Mouse (Mus musculus): ENCODE measurements around the gene Zfp710. TPM values are rescaled to one million over a fixed set of nuclear protein-coding genes. Genes with fewer than 3 reads are reported as not detected.

Gene Zfp710
- polyA plus RNA-seq, 1 experiment from 2014 or later = 11.8 TPM

DNA sequence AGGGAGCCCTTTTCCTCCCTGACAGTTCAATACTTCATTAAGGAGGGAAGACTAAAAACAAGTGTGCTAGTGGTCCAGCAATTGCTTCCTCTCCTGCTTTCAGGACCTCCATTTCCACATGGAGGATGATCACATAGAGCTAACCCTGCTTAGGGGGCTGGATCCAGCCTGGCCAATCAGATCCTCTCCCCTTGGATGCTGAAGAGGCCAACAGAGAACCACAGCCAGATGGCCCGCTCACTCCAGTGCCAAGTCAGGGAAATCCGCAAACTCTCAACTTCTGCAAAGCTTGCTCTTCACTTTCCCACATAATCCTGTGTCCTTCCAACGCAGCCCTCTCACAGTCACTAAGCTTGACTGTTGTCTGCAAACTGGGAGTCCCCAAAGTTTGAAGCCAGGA lies 78.7 kb downstream of the Zfp710 start:
- H3K9me3 ChIP-seq (replicated peaks; ENCODE audit: control insufficient read depth, low read length) = no peaks in the 10 kb centered on the region
- no peaks in the 10 kb centered on the region for H3K27me3 ChIP-seq (ENCODE audit: control insufficient read depth, insufficient read depth, low read length)
- WGBS (ENCODE audit: insufficient replicate concordance) = 88% methylated on average over 3 of the region's 3 CpGs
- no peak overlapping the region for H3K27ac ChIP-seq (ENCODE audit: low read depth, low read length)
- no peak overlapping the region for H3K4me3 ChIP-seq (ENCODE audit: low read depth, low read length)
- H3K9ac ChIP-seq (ENCODE audit: low read depth, low read length) = no peak overlapping the region
- ATAC-seq (replicated peaks; ENCODE audit: insufficient number of reproducible peaks, low FRiP score, low TSS enrichment) = no peak
- peaks cover 45% of the 10 kb centered on the region for H3K36me3 ChIP-seq (ENCODE audit: control insufficient read depth, insufficient read depth, low read length)
- no peak overlapping the region for H3K4me2 ChIP-seq
- peaks cover 5% of the 10 kb centered on the region for H3K4me1 ChIP-seq (ENCODE audit: control insufficient read depth, insufficient read depth, low read length)

DNA sequence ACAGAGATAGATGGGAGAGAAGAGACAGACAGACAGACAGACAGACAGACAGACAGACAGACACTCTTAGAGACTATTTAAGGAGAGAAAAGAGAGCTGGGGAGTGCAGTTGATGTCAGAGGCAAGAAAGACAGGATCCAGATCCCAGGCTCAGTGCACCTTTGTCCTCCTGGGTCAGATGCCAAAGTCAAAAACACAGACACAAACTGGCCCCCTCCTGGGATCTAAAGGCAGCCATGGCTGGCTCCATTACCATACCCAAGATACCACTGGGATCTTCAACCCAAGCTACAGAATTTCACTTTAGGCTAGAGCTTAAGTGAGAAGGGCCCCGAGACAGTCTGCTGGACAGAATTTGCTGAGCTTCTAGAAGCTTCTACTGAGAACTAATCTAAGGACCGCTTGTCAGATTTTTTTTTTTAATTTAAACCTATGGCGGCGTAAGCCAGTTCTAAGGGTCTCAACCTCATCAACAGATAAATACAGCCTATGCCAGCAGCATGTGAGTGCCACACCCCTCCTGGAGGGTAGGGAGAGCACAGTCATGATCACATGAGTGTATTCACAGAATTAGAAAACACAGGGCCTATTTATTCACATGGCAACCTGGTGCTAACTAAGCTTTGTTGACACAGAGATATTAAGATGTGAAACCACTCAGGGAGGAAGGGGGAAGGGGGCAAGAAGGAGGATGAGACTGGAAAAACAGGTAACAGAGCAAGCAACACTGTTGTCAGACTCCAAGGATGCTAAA lies 81.2 kb downstream of the Zfp710 start:
- no peak for ATAC-seq (replicated peaks; ENCODE audit: insufficient number of reproducible peaks, low FRiP score, low TSS enrichment)
- Histone ChIP-seq H3K4me2 (no peak overlapping the region), H3K9me3 (replicated peaks; ENCODE audit: control insufficient read depth, low read length) (no peaks in the 10 kb centered on the region), H3K27ac (ENCODE audit: low read depth, low read length) (no peak overlapping the region), H3K4me3 (ENCODE audit: low read depth, low read length) (no peak overlapping the region), H3K9ac (ENCODE audit: low read depth, low read length) (no peak overlapping the region), H3K36me3 (ENCODE audit: control insufficient read depth, insufficient read depth, low read length) (peaks cover 24% of the 10 kb centered on the region), H3K4me1 (ENCODE audit: control insufficient read depth, insufficient read depth, low read length) (peaks cover 5% of the 10 kb centered on the region), H3K27me3 (ENCODE audit: control insufficient read depth, insufficient read depth, low read length) (no peaks in the 10 kb centered on the region)
- 90% methylated on average over 4 of the region's 4 CpGs for WGBS (ENCODE audit: insufficient replicate concordance)

DNA sequence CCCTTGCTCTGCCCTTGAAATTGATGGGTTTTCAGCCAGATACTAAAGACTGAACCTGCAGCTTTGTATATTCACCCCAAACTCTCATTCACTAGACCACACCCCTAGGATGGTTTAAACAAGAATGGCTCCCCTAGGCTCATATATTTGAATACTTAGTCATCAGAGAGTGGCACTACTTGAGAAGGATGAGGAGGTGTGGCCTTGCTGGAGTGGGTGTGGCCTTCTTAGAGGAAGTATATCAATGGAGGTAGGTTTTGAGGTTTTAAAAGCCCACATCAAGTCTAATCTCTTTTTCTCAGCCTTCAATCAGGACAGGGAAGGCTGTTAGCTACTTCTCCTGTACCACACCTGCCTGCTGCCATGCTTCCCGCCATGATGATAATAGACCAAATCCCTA lies 81.8 kb downstream of the Zfp710 start:
- H3K4me1 ChIP-seq (ENCODE audit: control insufficient read depth, insufficient read depth, low read length) = peaks cover 11% of the 10 kb centered on the region
- H3K9me3 ChIP-seq (replicated peaks; ENCODE audit: control insufficient read depth, low read length) = no peaks in the 10 kb centered on the region
- H3K9ac ChIP-seq (ENCODE audit: low read depth, low read length) = no peak overlapping the region
- WGBS (ENCODE audit: insufficient replicate concordance) = 96% methylated on average over 1 of the region's 1 CpGs
- H3K36me3 ChIP-seq (ENCODE audit: control insufficient read depth, insufficient read depth, low read length) = peaks cover 19% of the 10 kb centered on the region
- no peak overlapping the region for H3K4me3 ChIP-seq (ENCODE audit: low read depth, low read length)
- no peak overlapping the region for H3K4me2 ChIP-seq
- no peak for ATAC-seq (replicated peaks; ENCODE audit: insufficient number of reproducible peaks, low FRiP score, low TSS enrichment)
- no peak overlapping the region for H3K27ac ChIP-seq (ENCODE audit: low read depth, low read length)
- no peaks in the 10 kb centered on the region for H3K27me3 ChIP-seq (ENCODE audit: control insufficient read depth, insufficient read depth, low read length)

DNA sequence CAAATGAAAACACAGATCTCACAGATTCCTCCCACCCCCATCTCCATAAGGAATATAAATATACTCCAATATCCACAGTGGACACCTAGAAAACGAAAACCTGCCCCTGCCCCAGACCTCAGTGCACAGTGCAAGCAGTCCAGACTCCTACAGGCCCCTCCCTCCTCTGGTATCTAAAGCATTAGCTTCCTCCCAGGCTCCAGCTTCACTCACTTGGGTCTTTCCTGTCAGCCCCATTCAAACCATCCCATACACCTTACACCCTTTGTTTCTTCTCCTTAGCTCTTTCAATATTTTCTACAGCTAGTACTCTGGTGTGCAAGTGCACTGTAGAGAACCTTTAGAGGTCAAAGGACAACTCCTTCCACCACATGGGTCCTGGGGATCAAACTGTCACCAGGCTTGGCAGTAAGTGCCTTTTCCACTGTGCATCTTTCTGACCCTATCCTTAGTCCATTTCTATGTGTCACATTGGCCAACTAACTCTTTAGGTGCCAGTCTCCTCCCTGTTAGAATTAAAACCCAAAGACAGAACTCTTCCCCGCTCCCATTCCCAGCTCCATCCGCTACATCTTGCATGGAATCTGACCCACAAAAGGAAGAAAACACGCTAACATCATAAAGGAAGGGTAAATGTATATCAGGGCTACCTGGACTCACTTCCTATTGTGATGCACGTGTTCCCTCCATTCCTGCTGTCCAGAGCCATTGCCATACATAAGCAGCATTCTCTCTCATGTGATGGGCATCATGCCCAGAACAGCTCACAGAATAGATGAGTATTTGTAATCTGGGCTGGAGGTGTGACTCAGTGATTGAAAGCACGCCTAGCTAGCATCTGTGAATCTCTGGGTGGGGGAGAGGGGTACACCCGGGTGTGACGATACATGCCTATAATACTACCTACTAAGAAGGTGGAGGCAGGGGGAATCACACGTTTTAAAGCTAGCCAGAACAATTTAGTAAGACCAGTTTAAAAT lies 86.7 kb downstream of the Zfp710 start:
- no peak overlapping the region for H3K4me3 ChIP-seq (ENCODE audit: low read depth, low read length)
- ATAC-seq (replicated peaks; ENCODE audit: insufficient number of reproducible peaks, low FRiP score, low TSS enrichment) = no peak
- 0 out of 2 replicates have a peak overlapping the region, but pooled peaks have one; percentile 18 for H3K9ac ChIP-seq (ENCODE audit: low read depth, low read length)
- H3K4me1 ChIP-seq (ENCODE audit: control insufficient read depth, insufficient read depth, low read length) = peaks cover 21% of the 10 kb centered on the region
- peak overlapping the region; percentile 57 for H3K27ac ChIP-seq (ENCODE audit: low read depth, low read length)
- H3K36me3 ChIP-seq (ENCODE audit: control insufficient read depth, insufficient read depth, low read length) = peaks cover 2% of the 10 kb centered on the region; the same call in 1 of the 2 replicates
- peak overlapping the region; percentile 97 for H3K4me2 ChIP-seq
- H3K27me3 ChIP-seq (ENCODE audit: control insufficient read depth, insufficient read depth, low read length) = no peaks in the 10 kb centered on the region
- no peaks in the 10 kb centered on the region for H3K9me3 ChIP-seq (replicated peaks; ENCODE audit: control insufficient read depth, low read length)
- WGBS (ENCODE audit: insufficient replicate concordance) = 65% methylated on average over 9 of the region's 9 CpGs

DNA sequence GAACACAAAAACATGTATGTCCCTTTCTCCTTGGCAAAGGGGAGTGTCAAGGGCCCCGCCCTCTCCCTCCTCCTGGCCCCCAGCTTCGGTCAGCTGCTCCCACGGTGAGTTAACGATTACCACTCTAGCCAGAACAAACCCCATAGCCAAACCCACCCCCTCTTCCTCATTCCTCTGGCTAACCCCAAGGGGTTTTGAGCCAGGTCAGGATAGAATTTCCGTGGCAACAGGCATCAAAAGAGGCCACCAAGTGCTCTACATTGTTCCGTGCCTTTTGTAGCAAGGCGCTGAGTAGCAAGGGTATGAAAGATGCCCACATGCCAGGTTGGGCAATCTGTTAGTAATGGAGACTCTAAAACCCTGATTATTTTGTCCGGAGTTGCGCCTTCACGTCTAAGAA lies 89.4 kb downstream of the Zfp710 start:
- Histone ChIP-seq H3K9me3 (replicated peaks; ENCODE audit: control insufficient read depth, low read length) (no peaks in the 10 kb centered on the region), H3K4me1 (ENCODE audit: control insufficient read depth, insufficient read depth, low read length) (peaks cover 21% of the 10 kb centered on the region), H3K36me3 (ENCODE audit: control insufficient read depth, insufficient read depth, low read length) (peaks cover 2% of the 10 kb centered on the region; the same call in 1 of the 2 replicates), H3K4me3 (ENCODE audit: low read depth, low read length) (peak overlapping the region; percentile 90), H3K27ac (ENCODE audit: low read depth, low read length) (peak overlapping the region; percentile 99), H3K9ac (ENCODE audit: low read depth, low read length) (peak overlapping the region; percentile 100), H3K4me2 (peak overlapping the region; percentile 97), H3K27me3 (ENCODE audit: control insufficient read depth, insufficient read depth, low read length) (no peaks in the 10 kb centered on the region)
- no peak for ATAC-seq (replicated peaks; ENCODE audit: insufficient number of reproducible peaks, low FRiP score, low TSS enrichment)
- WGBS (ENCODE audit: insufficient replicate concordance) = 14% methylated on average over 10 of the region's 10 CpGs

DNA sequence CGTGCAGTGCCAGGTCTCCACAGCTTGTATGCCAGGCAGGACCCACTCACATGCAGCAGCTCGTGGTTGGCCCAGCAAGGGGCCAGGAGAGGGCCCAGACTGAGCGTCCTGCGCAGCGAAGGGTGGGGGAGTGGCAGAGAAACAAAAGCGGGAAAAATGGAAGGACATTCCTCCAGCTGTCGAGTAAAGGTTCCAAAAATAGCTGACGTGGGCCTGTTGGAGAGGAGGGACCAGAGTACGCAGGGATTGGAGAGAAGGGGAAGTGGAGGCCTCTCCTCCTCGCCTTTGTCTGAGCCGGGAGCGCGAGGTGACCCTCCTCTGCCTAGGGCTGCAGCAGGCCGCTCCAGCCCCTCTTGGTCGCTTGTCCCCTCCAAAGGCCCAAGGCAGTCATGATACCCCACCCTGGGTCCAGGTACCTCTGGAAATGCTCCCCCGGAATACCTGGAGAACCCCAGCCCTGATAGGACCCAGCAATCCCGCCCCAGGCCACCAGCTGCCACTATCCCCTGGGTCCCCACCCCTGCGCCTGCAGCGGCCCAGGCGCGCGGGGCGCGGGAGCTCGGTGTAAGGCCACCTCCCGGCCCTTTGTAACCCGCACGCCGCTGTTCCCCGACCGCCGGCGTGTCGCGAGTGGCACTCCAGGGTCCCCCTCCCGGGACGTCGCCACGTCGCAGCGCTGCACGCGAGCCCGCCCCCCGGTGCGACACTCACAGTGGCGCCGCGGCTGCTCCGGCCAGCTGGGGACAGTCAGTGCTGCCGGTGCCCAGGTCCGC lies 90.0 kb downstream of the Zfp710 start:
- H3K9me3 ChIP-seq (replicated peaks; ENCODE audit: control insufficient read depth, low read length) = no peaks in the 10 kb centered on the region
- peaks cover 2% of the 10 kb centered on the region; the same call in 1 of the 2 replicates for H3K36me3 ChIP-seq (ENCODE audit: control insufficient read depth, insufficient read depth, low read length)
- H3K27ac ChIP-seq (ENCODE audit: low read depth, low read length) = peak overlapping the region; percentile 99
- H3K27me3 ChIP-seq (ENCODE audit: control insufficient read depth, insufficient read depth, low read length) = no peaks in the 10 kb centered on the region
- peak overlapping the region; percentile 100 for H3K9ac ChIP-seq (ENCODE audit: low read depth, low read length)
- peak; percentile 55 for ATAC-seq (replicated peaks; ENCODE audit: insufficient number of reproducible peaks, low FRiP score, low TSS enrichment)
- H3K4me2 ChIP-seq = peak overlapping the region; percentile 97
- peak overlapping the region; percentile 90 for H3K4me3 ChIP-seq (ENCODE audit: low read depth, low read length)
- H3K4me1 ChIP-seq (ENCODE audit: control insufficient read depth, insufficient read depth, low read length) = peaks cover 24% of the 10 kb centered on the region
- WGBS (ENCODE audit: insufficient replicate concordance) = under 1% methylated on average over 51 of the region's 52 CpGs

DNA sequence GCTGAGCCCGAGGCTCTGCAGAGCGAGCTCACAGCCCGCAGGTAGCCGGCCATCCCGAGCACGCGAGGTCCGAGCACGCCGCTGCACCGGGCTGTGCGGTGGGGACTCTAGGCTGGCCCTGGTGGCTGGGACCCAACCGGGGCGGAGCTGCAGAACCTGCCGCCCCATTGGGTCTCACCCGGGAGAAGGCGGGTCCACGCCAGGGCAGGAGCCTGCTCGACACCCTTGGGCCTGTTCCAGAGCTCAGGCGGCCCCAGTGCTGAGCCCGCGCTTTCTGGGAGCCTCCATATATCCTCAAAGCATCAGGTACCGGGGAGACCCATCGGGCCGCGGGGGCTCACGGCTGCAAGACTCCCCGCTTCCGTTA lies 90.6 kb downstream of the Zfp710 start, which contains the start of gene Idh2:
Idh2 (minus strand) TSS at position 169 of the 367 bp plus-strand sequence.
- H3K4me3 ChIP-seq (ENCODE audit: low read depth, low read length) = peak within 1 kb of the TSS; percentile 90
- peak within 1 kb of the TSS; percentile 100 for H3K9ac ChIP-seq (ENCODE audit: low read depth, low read length)
- under 1% methylated on average over 29 of the region's 29 CpGs for WGBS (ENCODE audit: insufficient replicate concordance)
- ATAC-seq (replicated peaks; ENCODE audit: insufficient number of reproducible peaks, low FRiP score, low TSS enrichment) = peak; percentile 92
- no peaks in the 10 kb centered on the region for H3K27me3 ChIP-seq (ENCODE audit: control insufficient read depth, insufficient read depth, low read length)
- peaks cover 29% of the 10 kb centered on the region for H3K4me1 ChIP-seq (ENCODE audit: control insufficient read depth, insufficient read depth, low read length)
- no peaks in the 10 kb centered on the region for H3K9me3 ChIP-seq (replicated peaks; ENCODE audit: control insufficient read depth, low read length)
- peak within 1 kb of the TSS; percentile 97 for H3K4me2 ChIP-seq
- H3K36me3 ChIP-seq (ENCODE audit: control insufficient read depth, insufficient read depth, low read length) = peaks cover 2% of the 10 kb centered on the region; the same call in 1 of the 2 replicates
- H3K27ac ChIP-seq (ENCODE audit: low read depth, low read length) = peak within 1 kb of the TSS; percentile 99

DNA sequence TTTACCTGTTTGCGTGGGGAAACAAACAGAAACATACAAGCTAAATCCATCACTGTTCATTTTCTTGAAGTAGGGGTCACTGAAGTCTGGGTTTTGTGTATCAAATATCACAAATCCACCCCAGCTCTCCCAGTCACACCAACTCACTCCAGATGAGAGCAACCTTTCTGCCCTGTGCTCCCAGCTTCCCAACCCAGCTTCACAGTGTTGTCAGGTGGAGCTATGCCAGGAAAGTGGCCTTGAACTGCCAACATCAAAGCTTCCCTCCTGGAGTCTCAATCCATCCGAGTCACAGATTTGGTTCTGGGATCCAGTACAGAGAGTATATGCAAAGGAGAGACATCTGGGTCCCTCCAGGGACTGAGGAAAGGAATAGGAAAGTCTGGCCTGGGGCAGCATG lies 91.5 kb downstream of the Zfp710 start:
- 70% methylated on average over 2 of the region's 2 CpGs for WGBS (ENCODE audit: insufficient replicate concordance)
- H3K9me3 ChIP-seq (replicated peaks; ENCODE audit: control insufficient read depth, low read length) = no peaks in the 10 kb centered on the region
- H3K4me3 ChIP-seq (ENCODE audit: low read depth, low read length) = peak overlapping the region; percentile 90; the same call in 1 of the 2 replicates
- ATAC-seq (replicated peaks; ENCODE audit: insufficient number of reproducible peaks, low FRiP score, low TSS enrichment) = no peak
- peak overlapping the region; percentile 100; the same call in 1 of the 2 replicates for H3K9ac ChIP-seq (ENCODE audit: low read depth, low read length)
- no peaks in the 10 kb centered on the region for H3K27me3 ChIP-seq (ENCODE audit: control insufficient read depth, insufficient read depth, low read length)
- no peaks in the 10 kb centered on the region for H3K36me3 ChIP-seq (ENCODE audit: control insufficient read depth, insufficient read depth, low read length)
- H3K27ac ChIP-seq (ENCODE audit: low read depth, low read length) = no peak overlapping the region
- peak overlapping the region; percentile 97 for H3K4me2 ChIP-seq
- H3K4me1 ChIP-seq (ENCODE audit: control insufficient read depth, insufficient read depth, low read length) = peaks cover 35% of the 10 kb centered on the region
